Mouse (Mus musculus) CH12.LX (cell line): ENCODE data around the gene Glis1.

Experiments used
- CHD2 ChIP-seq: IDR thresholded peaks from 2 replicates; pipeline ENCODE4 v1.6.1; 2011; ENCODE audit warnings: low read length, improper control_type of control experiment
- CTCF ChIP-seq, 2 experiments: IDR thresholded peaks in 1 of 2; conservative IDR thresholded peaks in 1 of 2; 2 replicates each; pipeline ENCODE4 v1.5.1; 2011 to 2012; ENCODE audit warnings: low read depth in 2 of 2, low read length in 2 of 2, improper control_type of control experiment in 1 of 2, inconsistent platforms in 1 of 2, mild to moderate bottlenecking in 1 of 2, moderate library complexity in 1 of 2
- HCFC1 ChIP-seq: IDR thresholded peaks from 2 replicates; pipeline ENCODE4 v1.6.1; 2012; ENCODE audit warnings: low read depth, mild to moderate bottlenecking, inconsistent platforms, low read length, improper control_type of control experiment
- MAX ChIP-seq: IDR thresholded peaks from 2 replicates; pipeline ENCODE4 v1.6.1; 2011; ENCODE audit warnings: low read length, improper control_type of control experiment
- POLR2A ChIP-seq: IDR thresholded peaks from 2 replicates; pipeline ENCODE4 v1.6.1; 2011; ENCODE audit warnings: low read depth, mild to moderate bottlenecking, improper control_type of control experiment, low read length
- USF1 ChIP-seq: IDR thresholded peaks from 2 replicates; pipeline ENCODE4 v1.6.1; 2014; ENCODE audit warnings: low read depth, mild to moderate bottlenecking, inconsistent platforms, low read length, improper control_type of control experiment
- ZC3H11A ChIP-seq: IDR thresholded peaks from 2 replicates; pipeline ENCODE4 v1.6.1; 2012; ENCODE audit warnings: low read depth, mild to moderate bottlenecking, inconsistent platforms, low read length, improper control_type of control experiment

- no peak for TF ChIP-seq ZC3H11A
- TF ChIP-seq USF1: no peak
- no peak for TF ChIP-seq CTCF (conservative IDR thresholded peaks at IDR 0.05 in 1 of 2, IDR thresholded peaks at IDR 0.05 in 1 of 2; ENCODE audit: low read depth in 2 of 2, low read length in 2 of 2)
- TF ChIP-seq CHD2: no peak
- TF ChIP-seq POLR2A: no peak
- TF ChIP-seq MAX: no peak
- TF ChIP-seq HCFC1: no peak
Measured at GRCm38 (mm10) chr4:107680311-107681098, 246.1 kb downstream of the Glis1 start.
